Mouse (Mus musculus) 3134 (cell line): ENCODE results near the gene Nfasc.

Experiments used
- DNase-seq: peaks from one replicate; pipeline ENCODE4 v3.0.0-alpha.2; 2011; ENCODE audit warnings: low spot score; ENCODE audit not compliant: insufficient read length; ENCODE audit errors: extremely low read depth

The Nfasc gene

GRCm38 (mm10) chr1:132733873-132734447, 7.6 kb downstream of the Nfasc start:
- DNase-seq = no peak

- no peak for DNase-seq
Observed at GRCm38 (mm10) chr1:132732307-132732706, 9.3 kb downstream of the Nfasc start.

- DNase-seq = no peak
Observed at GRCm38 (mm10) chr1:132727548-132727947, 14.0 kb downstream of the Nfasc start.

- no peak for DNase-seq
Observed at GRCm38 (mm10) chr1:132722362-132722761, 19.2 kb downstream of the Nfasc start.

GRCm38 (mm10) chr1:132721266-132721665, 20.3 kb downstream of the Nfasc start:
- DNase-seq = no peak

- DNase-seq = no peak
Observed at GRCm38 (mm10) chr1:132718225-132718624, 23.4 kb downstream of the Nfasc start.

GRCm38 (mm10) chr1:132715044-132715443, 26.6 kb downstream of the Nfasc start:
- DNase-seq = no peak

GRCm38 (mm10) chr1:132709419-132709818, 32.2 kb downstream of the Nfasc start:
- DNase-seq = no peak

- DNase-seq = no peak
Observed at GRCm38 (mm10) chr1:132707301-132707700, 34.3 kb downstream of the Nfasc start.

- no peak for DNase-seq
Observed at GRCm38 (mm10) chr1:132703467-132703866, 38.1 kb downstream of the Nfasc start.

GRCm38 (mm10) chr1:132696926-132697325, 44.7 kb downstream of the Nfasc start:
- no peak for DNase-seq

- no peak for DNase-seq
Observed at GRCm38 (mm10) chr1:132696232-132696631, 45.4 kb downstream of the Nfasc start.

GRCm38 (mm10) chr1:132694007-132694406, 47.6 kb downstream of the Nfasc start:
- no peak for DNase-seq

GRCm38 (mm10) chr1:132689181-132689580, 52.4 kb downstream of the Nfasc start:
- no peak for DNase-seq

GRCm38 (mm10) chr1:132678935-132679334, 62.7 kb downstream of the Nfasc start:
- DNase-seq = no peak

- no peak for DNase-seq
Observed at GRCm38 (mm10) chr1:132678076-132678475, 63.5 kb downstream of the Nfasc start.

- no peak for DNase-seq
Observed at GRCm38 (mm10) chr1:132672704-132673103, 68.9 kb downstream of the Nfasc start.

GRCm38 (mm10) chr1:132669200-132669599, 72.4 kb downstream of the Nfasc start:
- no peak for DNase-seq

GRCm38 (mm10) chr1:132660354-132660753, 81.2 kb downstream of the Nfasc start:
- no peak for DNase-seq

GRCm38 (mm10) chr1:132659604-132660003, 82.0 kb downstream of the Nfasc start:
- no peak for DNase-seq

- no peak for DNase-seq
Observed at GRCm38 (mm10) chr1:132655611-132656010, 86.0 kb downstream of the Nfasc start.

- DNase-seq = no peak
Observed at GRCm38 (mm10) chr1:132654769-132655168, 86.8 kb downstream of the Nfasc start.

GRCm38 (mm10) chr1:132653841-132654457, 87.6 kb downstream of the Nfasc start:
- no peak for DNase-seq
